Mouse (Mus musculus): Measurements from ENCODE around the gene Vmn1r199. TPM values are rescaled to one million over a fixed set of nuclear protein-coding genes. Genes with fewer than 3 reads are reported as not detected.
"Not testable (repeated sequence)": the region's sequence is repeated elsewhere in the genome, so short reads cannot be mapped to it uniquely, and the experiment has no call there.

Gene Vmn1r199
- polyA plus RNA-seq (2012; rRNA removed): not detected in 2 replicates
- polyA plus RNA-seq (2014; fragmentation: Nextera tagmentation; extraction: Ambion mirVana): not detected in 2 replicates

- 56% methylated on average over 2 of the region's 2 CpGs for WGBS (ENCODE audit: insufficient replicate concordance)
- H3K9me3 ChIP-seq (ENCODE audit: control insufficient read depth, low read length): no peaks in the 10 kb centered on the region
- H3K27me3 ChIP-seq (ENCODE audit: control insufficient read depth, insufficient read depth, low read length): no peaks in the 10 kb centered on the region
- H3K9ac ChIP-seq (replicated peaks): no peak within 1 kb of the TSS
- no peaks in the 10 kb centered on the region for H3K4me1 ChIP-seq (replicated peaks; ENCODE audit: control insufficient read depth in 2 of 2, insufficient read depth in 2 of 2, low read length in 1 of 2)
- no peak for ATAC-seq (ENCODE audit: insufficient read depth)
- no peaks in the 10 kb centered on the region for H3K36me3 ChIP-seq (replicated peaks; ENCODE audit: control insufficient read depth, insufficient read depth, low read depth)
- no peak for TF ChIP-seq EP300 (IDR thresholded peaks at IDR 0.05; ENCODE audit: low read depth)
- TF ChIP-seq CTCF (IDR thresholded peaks at IDR 0.05; ENCODE audit: low read depth): no peak
- no peak within 1 kb of the TSS for H3K27ac ChIP-seq
- no peak within 1 kb of the TSS for H3K4me2 ChIP-seq (ENCODE audit: low read depth)
- H3K4me3 ChIP-seq (ENCODE audit: insufficient read depth in 1 of 2, low read depth in 2 of 2, low read length in 2 of 2): no peak within 1 kb of the TSS
- DNase-seq (ENCODE audit: low read depth in 3 of 3, low spot score in 3 of 3): no peak
Measured at GRCm38 (mm10) chr13:22379518-22379917, at the start of gene Vmn1r199. Gene Vmn1r199, plus strand, starts transcription at chr13:22379818.

GRCm38 (mm10) chr13:22333269-22333668 is 46.3 kb upstream of the Vmn1r199 start:
- Histone ChIP-seq H3K4me3 (ENCODE audit: insufficient read depth in 1 of 2, low read depth in 2 of 2, low read length in 2 of 2) (no peak overlapping the region), H3K36me3 (replicated peaks; ENCODE audit: control insufficient read depth, insufficient read depth, low read depth) (no peaks in the 10 kb centered on the region), H3K27me3 (ENCODE audit: control insufficient read depth, insufficient read depth, low read length) (no peaks in the 10 kb centered on the region), H3K9ac (replicated peaks) (no peak overlapping the region), H3K4me2 (ENCODE audit: low read depth) (no peak overlapping the region), H3K27ac (no peak overlapping the region), H3K4me1 (replicated peaks; ENCODE audit: control insufficient read depth in 2 of 2, insufficient read depth in 2 of 2, low read length in 1 of 2) (no peaks in the 10 kb centered on the region), H3K9me3 (ENCODE audit: control insufficient read depth, low read length) (no peaks in the 10 kb centered on the region)
- no peak for DNase-seq (ENCODE audit: low read depth in 3 of 3, low spot score in 3 of 3)
- TF ChIP-seq EP300 (IDR thresholded peaks at IDR 0.05; ENCODE audit: low read depth) (no peak), CTCF (IDR thresholded peaks at IDR 0.05; ENCODE audit: low read depth) (no peak)
- no peak for ATAC-seq (ENCODE audit: insufficient read depth)
- WGBS (ENCODE audit: insufficient replicate concordance): 16% methylated on average over 2 of the region's 2 CpGs

- 50% methylated on average over 1 of the region's 1 CpGs for WGBS (ENCODE audit: insufficient replicate concordance)
- Histone ChIP-seq H3K9me3 (ENCODE audit: control insufficient read depth, low read length) (no peaks in the 10 kb centered on the region), H3K4me1 (replicated peaks; ENCODE audit: control insufficient read depth in 2 of 2, insufficient read depth in 2 of 2, low read length in 1 of 2) (no peaks in the 10 kb centered on the region), H3K27me3 (ENCODE audit: control insufficient read depth, insufficient read depth, low read length) (no peaks in the 10 kb centered on the region), H3K4me2 (ENCODE audit: low read depth) (no peak overlapping the region), H3K4me3 (ENCODE audit: insufficient read depth in 1 of 2, low read depth in 2 of 2, low read length in 2 of 2) (no peak overlapping the region), H3K27ac (no peak overlapping the region), H3K9ac (replicated peaks) (no peak overlapping the region), H3K36me3 (replicated peaks; ENCODE audit: control insufficient read depth, insufficient read depth, low read depth) (no peaks in the 10 kb centered on the region)
- ATAC-seq (ENCODE audit: insufficient read depth): no peak
- no peak for DNase-seq (ENCODE audit: low read depth in 3 of 3, low spot score in 3 of 3)
- TF ChIP-seq CTCF (IDR thresholded peaks at IDR 0.05; ENCODE audit: low read depth) (no peak), EP300 (IDR thresholded peaks at IDR 0.05; ENCODE audit: low read depth) (no peak)
Measured at GRCm38 (mm10) chr13:22335565-22335964, 44.1 kb upstream of the Vmn1r199 start.

- no peaks in the 10 kb centered on the region for H3K36me3 ChIP-seq (replicated peaks; ENCODE audit: control insufficient read depth, insufficient read depth, low read depth)
- no peak within 1 kb of the TSS for H3K4me2 ChIP-seq (ENCODE audit: low read depth)
- no peaks in the 10 kb centered on the region for H3K4me1 ChIP-seq (replicated peaks; ENCODE audit: control insufficient read depth in 2 of 2, insufficient read depth in 2 of 2, low read length in 1 of 2)
- H3K27ac ChIP-seq: no peak within 1 kb of the TSS
- no peak within 1 kb of the TSS for H3K9ac ChIP-seq (replicated peaks)
- 14% methylated on average over 1 of the region's 1 CpGs for WGBS (ENCODE audit: insufficient replicate concordance)
- no peak for TF ChIP-seq EP300 (IDR thresholded peaks at IDR 0.05; ENCODE audit: low read depth)
- no peak for TF ChIP-seq CTCF (IDR thresholded peaks at IDR 0.05; ENCODE audit: low read depth)
- H3K9me3 ChIP-seq (ENCODE audit: control insufficient read depth, low read length): no peaks in the 10 kb centered on the region
- H3K4me3 ChIP-seq (ENCODE audit: insufficient read depth in 1 of 2, low read depth in 2 of 2, low read length in 2 of 2): no peak within 1 kb of the TSS
- DNase-seq (ENCODE audit: low read depth in 3 of 3, low spot score in 3 of 3) (no peak), ATAC-seq (ENCODE audit: insufficient read depth) (no peak)
- H3K27me3 ChIP-seq (ENCODE audit: control insufficient read depth, insufficient read depth, low read length): no peaks in the 10 kb centered on the region
Measured at GRCm38 (mm10) chr13:22350064-22350463, 29.6 kb upstream of the Vmn1r199 start, which contains the start of gene Vmn1r198. Gene Vmn1r198, plus strand, starts transcription at chr13:22350364.

DNA sequence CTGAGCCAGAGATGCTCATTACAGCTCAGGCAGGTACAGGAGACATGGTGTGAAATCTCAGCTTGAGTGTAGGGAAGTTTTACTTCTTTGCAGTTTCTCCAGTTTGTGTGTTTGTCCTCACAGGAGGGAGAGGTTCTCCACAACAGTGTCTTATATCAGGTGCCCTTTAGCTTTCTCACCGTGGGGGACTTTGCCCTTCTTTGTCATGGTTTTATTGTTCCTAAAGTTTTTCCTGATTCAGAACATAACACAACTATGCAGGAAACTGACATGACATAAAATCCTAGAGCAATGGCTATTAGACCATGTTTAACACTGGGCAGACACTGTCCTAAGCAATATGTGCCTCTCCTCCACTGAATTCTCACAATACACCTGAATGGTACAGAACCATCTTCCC is 28.8 kb upstream of the Vmn1r199 start:
- H3K9me3 ChIP-seq (ENCODE audit: control insufficient read depth, low read length): no peaks in the 10 kb centered on the region
- no peak overlapping the region for H3K4me3 ChIP-seq (ENCODE audit: insufficient read depth in 1 of 2, low read depth in 2 of 2, low read length in 2 of 2)
- TF ChIP-seq CTCF (IDR thresholded peaks at IDR 0.05; ENCODE audit: low read depth): no peak
- no peak for TF ChIP-seq EP300 (IDR thresholded peaks at IDR 0.05; ENCODE audit: low read depth)
- DNase-seq (ENCODE audit: low read depth in 3 of 3, low spot score in 3 of 3) (no peak), ATAC-seq (ENCODE audit: insufficient read depth) (no peak)
- no peaks in the 10 kb centered on the region for H3K36me3 ChIP-seq (replicated peaks; ENCODE audit: control insufficient read depth, insufficient read depth, low read depth)
- no peak overlapping the region for H3K9ac ChIP-seq (replicated peaks)
- no peaks in the 10 kb centered on the region for H3K27me3 ChIP-seq (ENCODE audit: control insufficient read depth, insufficient read depth, low read length)
- WGBS (ENCODE audit: insufficient replicate concordance): 61% methylated on average over 1 of the region's 1 CpGs
- H3K4me2 ChIP-seq (ENCODE audit: low read depth): no peak overlapping the region
- no peak overlapping the region for H3K27ac ChIP-seq
- H3K4me1 ChIP-seq (replicated peaks; ENCODE audit: control insufficient read depth in 2 of 2, insufficient read depth in 2 of 2, low read length in 1 of 2): no peaks in the 10 kb centered on the region

- H3K9me3 ChIP-seq (ENCODE audit: control insufficient read depth, low read length); H3K4me2 ChIP-seq (ENCODE audit: low read depth); DNase-seq (ENCODE audit: low read depth in 3 of 3, low spot score in 3 of 3); H3K4me1 ChIP-seq (replicated peaks; ENCODE audit: control insufficient read depth in 2 of 2, insufficient read depth in 2 of 2, low read length in 1 of 2); H3K27ac ChIP-seq; H3K4me3 ChIP-seq (ENCODE audit: insufficient read depth in 1 of 2, low read depth in 2 of 2, low read length in 2 of 2); H3K9ac ChIP-seq (replicated peaks); ATAC-seq (ENCODE audit: insufficient read depth); H3K36me3 ChIP-seq (replicated peaks; ENCODE audit: control insufficient read depth, insufficient read depth, low read depth); H3K27me3 ChIP-seq (ENCODE audit: control insufficient read depth, insufficient read depth, low read length): not testable (repeated sequence)
- 51% methylated on average over 3 of the region's 3 CpGs for WGBS (ENCODE audit: insufficient replicate concordance)
Measured at GRCm38 (mm10) chr13:22381128-22381527, 1.5 kb downstream of the Vmn1r199 start.

Data from liver, embryonic 14.5 days (tissue).